Comparison of ENCODE assay signal across 10 mouse cellular contexts in genomic region chr9:65743809-65744170, GRCm38 (mm10).
DNase-seq lines count a peak whose midpoint lies in the region; ATAC-seq lines count a peak whose summit lies in the region.
"Had no signal": no experiment of that assay in that cellular context is flagged by ENCODE, and none has a peak within 500 bp of the region (broad histone marks: within the 10 kb centered on the region; RNA-seq: fewer than 3 reads in every experiment).

No protein-coding gene starts in this region.

- DNase-seq in heart, postnatal 36 days: no peak
- DNase-seq in forebrain, embryonic 11.5 days (ENCODE audit: low spot score): no peak
- DNase-seq in hindbrain, embryonic 10.5 days (ENCODE audit: low spot score): no peak
- DNase-seq in kidney, postnatal 4 days: no peak
- DNase-seq: liver, embryonic 13.5 days had no signal

- H3K27me3 ChIP-seq in heart, embryonic 16.5 days (ENCODE audit: control insufficient read depth, insufficient read depth, low read length): no peaks in the 10 kb centered on the region
- H3K27me3 ChIP-seq in forebrain, embryonic 11.5 days (ENCODE audit: control insufficient read depth, insufficient read depth, low read length): no peaks in the 10 kb centered on the region
- no peaks in the 10 kb centered on the region for H3K27me3 ChIP-seq in hindbrain, embryonic 10.5 days (ENCODE audit: insufficient read depth, poor library complexity, severe bottlenecking)
- H3K27me3 ChIP-seq in midbrain, embryonic 15.5 days (replicated peaks): no peaks in the 10 kb centered on the region
- H3K27me3 ChIP-seq: liver, embryonic 13.5 days; Patski had no signal

- no peak overlapping the region for H3K4me3 ChIP-seq in heart, embryonic 16.5 days (ENCODE audit: low read length)
- H3K4me3 ChIP-seq in forebrain, embryonic 11.5 days (ENCODE audit: low read depth, low read length): no peak overlapping the region
- H3K4me3 ChIP-seq in hindbrain, embryonic 10.5 days: no peak overlapping the region
- H3K4me3 ChIP-seq in midbrain, embryonic 15.5 days: no peak overlapping the region
- H3K4me3 ChIP-seq: liver, embryonic 13.5 days had no signal

- H3K4me2 ChIP-seq in heart, embryonic 16.5 days (ENCODE audit: low read depth, low read length): no peak overlapping the region
- no peak overlapping the region for H3K4me2 ChIP-seq in forebrain, embryonic 11.5 days (ENCODE audit: low read depth, low read length, severe bottlenecking)
- H3K4me2 ChIP-seq in midbrain, embryonic 15.5 days: no peak overlapping the region
- H3K4me2 ChIP-seq: liver, embryonic 13.5 days had no signal

- peaks cover 23% of the 10 kb centered on the region for H3K4me1 ChIP-seq in heart, embryonic 16.5 days (ENCODE audit: control insufficient read depth, insufficient read depth, low read length)
- peaks cover 24% of the 10 kb centered on the region for H3K4me1 ChIP-seq in forebrain, embryonic 11.5 days (replicated peaks; ENCODE audit: control insufficient read depth, insufficient read depth, low read length)
- peaks cover 38% of the 10 kb centered on the region for H3K4me1 ChIP-seq in hindbrain, embryonic 10.5 days (replicated peaks)
- peaks cover 42% of the 10 kb centered on the region for H3K4me1 ChIP-seq in midbrain, embryonic 15.5 days

- no peaks in the 10 kb centered on the region for H3K9me3 ChIP-seq in heart, embryonic 16.5 days (replicated peaks; ENCODE audit: control insufficient read depth, low read length)
- H3K9me3 ChIP-seq in forebrain, embryonic 11.5 days (ENCODE audit: control insufficient read depth, low read length): no peaks in the 10 kb centered on the region; the same call in 1 of the 2 replicates
- H3K9me3 ChIP-seq in hindbrain, embryonic 10.5 days: no peaks in the 10 kb centered on the region
- H3K9me3 ChIP-seq in midbrain, embryonic 15.5 days: no peaks in the 10 kb centered on the region
- H3K9me3 ChIP-seq: liver, embryonic 13.5 days had no signal

- peak overlapping the region; percentile 9; the same call in 1 of the 2 replicates for H3K9ac ChIP-seq in heart, embryonic 16.5 days (ENCODE audit: low read length)
- H3K9ac ChIP-seq in forebrain, embryonic 11.5 days (ENCODE audit: low read length): no peak overlapping the region
- H3K9ac ChIP-seq in midbrain, embryonic 15.5 days: no peak overlapping the region
- H3K9ac ChIP-seq: liver, embryonic 13.5 days had no signal

- ATAC-seq in heart, embryonic 16.5 days (replicated peaks; ENCODE audit: extremely low read depth, insufficient read depth, low FRiP score): no peak
- ATAC-seq in forebrain, embryonic 11.5 days (replicated peaks; ENCODE audit: low FRiP score): no peak
- ATAC-seq in midbrain, embryonic 15.5 days (replicated peaks): no peak
- no peak for ATAC-seq in erythroblast, adult 5-6 weeks (replicated peaks; ENCODE audit: low FRiP score, poor library complexity, severe bottlenecking)
- ATAC-seq: CD4-positive, CD25-positive, alpha-beta regulatory T cell, adult 4 months had no signal

- H3K36me3 ChIP-seq in heart, embryonic 16.5 days (ENCODE audit: control insufficient read depth, insufficient read depth): no peaks in the 10 kb centered on the region; the same call in none of the 2 replicates
- no peaks in the 10 kb centered on the region for H3K36me3 ChIP-seq in forebrain, embryonic 11.5 days (ENCODE audit: control insufficient read depth, insufficient read depth, low read length)
- H3K36me3 ChIP-seq in hindbrain, embryonic 10.5 days: peaks cover 16% of the 10 kb centered on the region
- H3K36me3 ChIP-seq in midbrain, embryonic 15.5 days (replicated peaks): no peaks in the 10 kb centered on the region

- H3K27ac ChIP-seq in heart, embryonic 16.5 days (ENCODE audit: low read length): peak overlapping the region; percentile 74
- peak overlapping the region; percentile 84 for H3K27ac ChIP-seq in forebrain, embryonic 11.5 days (ENCODE audit: low read depth, low read length)
- H3K27ac ChIP-seq in hindbrain, embryonic 10.5 days: peak overlapping the region; percentile 62; the same call in 1 of the 2 replicates
- peak overlapping the region; percentile 82 for H3K27ac ChIP-seq in midbrain, embryonic 15.5 days
- H3K27ac ChIP-seq: liver, embryonic 13.5 days had no signal

- intact Hi-C loops in heart, postnatal 36 days (cut with DNase I): no loop called here
